Mouse (Mus musculus): ENCODE results near the gene Nlgn1. TPM values are rescaled to one million over a fixed set of nuclear protein-coding genes. Genes with fewer than 3 reads are reported as not detected.
A peak's percentile ranks its signal among the peaks of the same experiment; 100 is the strongest.

Nlgn1 gene
- total and polyA plus RNA-seq, 3 experiments, result 0.04 TPM; not detected in 2

- peak overlapping the region; percentile 32 for H3K4me3 ChIP-seq
- 3% methylated on average over 10 of the region's 10 CpGs for WGBS
- no peaks in the 10 kb centered on the region for H3K36me3 ChIP-seq (ENCODE audit: control insufficient read depth, insufficient read depth, low read length)
- H3K27ac ChIP-seq, result no peak overlapping the region
- H3K4me1 ChIP-seq (ENCODE audit: control insufficient read depth, insufficient read depth, low read length), result no peaks in the 10 kb centered on the region
- no peak for DNase-seq
- H3K27me3 ChIP-seq (ENCODE audit: control insufficient read depth, insufficient read depth, low read length), result 0 out of 2 replicates have a peak, but pooled peaks cover 1% of the 10 kb centered on the region
- TF ChIP-seq CTCF (IDR thresholded peaks at IDR 0.05), result no peak
- TF ChIP-seq EP300 (IDR thresholded peaks at IDR 0.05; ENCODE audit: insufficient read depth, low read depth, low read length), result no peak
- TF ChIP-seq POLR2A (IDR thresholded peaks at IDR 0.05; ENCODE audit: insufficient read depth, low read depth, low read length), result no peak
- intact Hi-C loops (cut with DNase I), result no loop called here
- no peaks in the 10 kb centered on the region for H3K79me2 ChIP-seq (replicated peaks; ENCODE audit: control insufficient read depth, insufficient read depth, low read length)
- H3K9ac ChIP-seq (ENCODE audit: low read depth, low read length), result no peak overlapping the region
Observed at GRCm38 (mm10) chr3:26152510-26153035, 179.7 kb downstream of the Nlgn1 start.

GRCm38 (mm10) chr3:26151351-26152020, 180.8 kb downstream of the Nlgn1 start:
- no peaks in the 10 kb centered on the region for H3K79me2 ChIP-seq (replicated peaks; ENCODE audit: control insufficient read depth, insufficient read depth, low read length)
- no peak overlapping the region for H3K9ac ChIP-seq (ENCODE audit: low read depth, low read length)
- WGBS, result 25% methylated on average over 6 of the region's 6 CpGs
- H3K27ac ChIP-seq, result no peak overlapping the region
- DNase-seq, result no peak
- H3K4me1 ChIP-seq (ENCODE audit: control insufficient read depth, insufficient read depth, low read length), result no peaks in the 10 kb centered on the region
- H3K36me3 ChIP-seq (ENCODE audit: control insufficient read depth, insufficient read depth, low read length), result no peaks in the 10 kb centered on the region
- intact Hi-C loops (cut with DNase I), result no loop called here
- H3K4me3 ChIP-seq, result no peak overlapping the region
- H3K27me3 ChIP-seq (ENCODE audit: control insufficient read depth, insufficient read depth, low read length), result 0 out of 2 replicates have a peak, but pooled peaks cover 1% of the 10 kb centered on the region
- TF ChIP-seq EP300 (IDR thresholded peaks at IDR 0.05; ENCODE audit: insufficient read depth, low read depth, low read length) (no peak), CTCF (IDR thresholded peaks at IDR 0.05) (no peak), POLR2A (IDR thresholded peaks at IDR 0.05; ENCODE audit: insufficient read depth, low read depth, low read length) (no peak)

- TF ChIP-seq EP300 (IDR thresholded peaks at IDR 0.05; ENCODE audit: insufficient read depth, low read depth, low read length) (no peak), POLR2A (IDR thresholded peaks at IDR 0.05; ENCODE audit: insufficient read depth, low read depth, low read length) (no peak), CTCF (IDR thresholded peaks at IDR 0.05) (no peak)
- no peaks in the 10 kb centered on the region for H3K27me3 ChIP-seq (ENCODE audit: control insufficient read depth, insufficient read depth, low read length)
- H3K4me3 ChIP-seq, result no peak overlapping the region
- H3K4me1 ChIP-seq (ENCODE audit: control insufficient read depth, insufficient read depth, low read length), result no peaks in the 10 kb centered on the region
- H3K27ac ChIP-seq, result no peak overlapping the region
- H3K36me3 ChIP-seq (ENCODE audit: control insufficient read depth, insufficient read depth, low read length), result no peaks in the 10 kb centered on the region
- no peak for DNase-seq
- no peaks in the 10 kb centered on the region for H3K79me2 ChIP-seq (replicated peaks; ENCODE audit: control insufficient read depth, insufficient read depth, low read length)
- H3K9ac ChIP-seq (ENCODE audit: low read depth, low read length), result no peak overlapping the region
- 68% methylated on average over 3 of the region's 3 CpGs for WGBS
- intact Hi-C loops (cut with DNase I), result no loop called here
Observed at GRCm38 (mm10) chr3:26146174-26146573, 186.1 kb downstream of the Nlgn1 start.

GRCm38 (mm10) chr3:26145441-26145840, 186.8 kb downstream of the Nlgn1 start:
- H3K9ac ChIP-seq (ENCODE audit: low read depth, low read length), result no peak overlapping the region
- no peak overlapping the region for H3K4me3 ChIP-seq
- intact Hi-C loops (cut with DNase I), result no loop called here
- no peak overlapping the region for H3K27ac ChIP-seq
- H3K36me3 ChIP-seq (ENCODE audit: control insufficient read depth, insufficient read depth, low read length), result no peaks in the 10 kb centered on the region
- 70% methylated on average over 5 of the region's 5 CpGs for WGBS
- H3K27me3 ChIP-seq (ENCODE audit: control insufficient read depth, insufficient read depth, low read length), result no peaks in the 10 kb centered on the region
- TF ChIP-seq CTCF (IDR thresholded peaks at IDR 0.05) (no peak), POLR2A (IDR thresholded peaks at IDR 0.05; ENCODE audit: insufficient read depth, low read depth, low read length) (no peak), EP300 (IDR thresholded peaks at IDR 0.05; ENCODE audit: insufficient read depth, low read depth, low read length) (no peak)
- DNase-seq, result no peak
- no peaks in the 10 kb centered on the region for H3K4me1 ChIP-seq (ENCODE audit: control insufficient read depth, insufficient read depth, low read length)
- H3K79me2 ChIP-seq (replicated peaks; ENCODE audit: control insufficient read depth, insufficient read depth, low read length), result no peaks in the 10 kb centered on the region

DNA sequence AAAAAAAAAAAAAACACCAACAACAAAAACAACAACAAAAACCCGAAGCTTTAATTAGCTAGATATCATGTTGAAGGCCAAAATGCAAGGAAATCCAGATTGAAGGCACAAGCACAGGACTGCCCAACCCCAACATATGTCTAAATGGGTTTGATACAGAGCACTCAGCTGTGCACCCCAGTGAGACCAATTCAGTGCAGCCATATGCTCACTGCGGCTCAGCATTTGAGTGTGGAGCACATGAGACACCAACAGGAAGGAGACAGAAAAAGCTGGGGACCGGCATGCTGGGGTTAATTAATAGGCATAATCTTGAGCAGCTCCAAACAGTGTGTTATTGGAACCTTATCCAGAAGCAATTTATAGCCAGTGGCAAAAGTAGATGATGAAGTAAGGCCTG, 190.7 kb downstream of the Nlgn1 start:
- Histone ChIP-seq H3K9ac (ENCODE audit: low read depth, low read length) (no peak overlapping the region), H3K4me1 (ENCODE audit: control insufficient read depth, insufficient read depth, low read length) (no peaks in the 10 kb centered on the region), H3K79me2 (replicated peaks; ENCODE audit: control insufficient read depth, insufficient read depth, low read length) (no peaks in the 10 kb centered on the region), H3K36me3 (ENCODE audit: control insufficient read depth, insufficient read depth, low read length) (no peaks in the 10 kb centered on the region), H3K27me3 (ENCODE audit: control insufficient read depth, insufficient read depth, low read length) (no peaks in the 10 kb centered on the region), H3K4me3 (no peak overlapping the region), H3K27ac (no peak overlapping the region)
- 79% methylated on average over 3 of the region's 3 CpGs for WGBS
- intact Hi-C loops (cut with DNase I), result no loop called here
- DNase-seq, result no peak
- no peak for TF ChIP-seq POLR2A (IDR thresholded peaks at IDR 0.05; ENCODE audit: insufficient read depth, low read depth, low read length)
- no peak for TF ChIP-seq CTCF (IDR thresholded peaks at IDR 0.05)
- TF ChIP-seq EP300 (IDR thresholded peaks at IDR 0.05; ENCODE audit: insufficient read depth, low read depth, low read length), result no peak
